Mouse (Mus musculus): ENCODE measurements around the gene 4930505A04Rik.

DNA sequence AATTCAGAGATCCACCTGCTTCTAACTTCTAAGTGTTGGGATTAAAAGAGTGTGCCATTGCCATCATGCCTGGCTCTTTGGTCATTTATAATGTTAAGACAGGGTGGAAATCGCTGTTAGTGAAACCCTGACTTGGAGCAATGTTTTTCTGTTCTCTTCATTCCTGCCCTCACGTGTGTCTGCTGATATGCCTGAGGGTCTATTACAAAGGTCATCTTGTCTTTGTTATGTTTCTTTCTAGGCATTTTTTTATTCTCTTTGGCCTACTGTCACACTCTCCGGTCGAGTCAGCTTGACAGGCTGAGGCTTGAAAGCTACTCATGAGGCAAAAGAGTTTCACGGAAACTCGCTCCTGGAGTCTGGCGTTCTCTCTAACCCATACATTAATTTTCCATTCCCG is 27.9 kb downstream of the 4930505A04Rik start:
- TF ChIP-seq POLR2A (IDR thresholded peaks at IDR 0.05; ENCODE audit: insufficient read depth, low read depth, low read length) (no peak), CTCF (IDR thresholded peaks at IDR 0.05; ENCODE audit: insufficient read depth, low read depth, low read length) (no peak)
